Mouse (Mus musculus): Measurements from ENCODE around the gene Gabpb2.

GRCm38 (mm10) chr3:95223041-95223440, 5.3 kb upstream of the Gabpb2 start:
- no peak for TF ChIP-seq CTCF (conservative IDR thresholded peaks at IDR 0.05; ENCODE audit: low read length)
- no peak for TF ChIP-seq NANOG (IDR thresholded peaks at IDR 0.05; ENCODE audit: borderline replicate concordance, low read length)

Measured in E14TG2a.4 (cell line).